Mouse (Mus musculus) lung, postnatal 0 days (tissue): Measurements from ENCODE around the gene Smarca5.

Source experiments
- CTCF ChIP-seq: IDR thresholded peaks from 2 replicates; pipeline ENCODE4 v1.5.1; 2016; ENCODE audit warnings: antibody characterized with exemption, mild to moderate bottlenecking
- EP300 ChIP-seq: IDR thresholded peaks from 2 replicates; pipeline ENCODE4 v1.6.1; 2016; ENCODE audit warnings: antibody characterized with exemption, mild to moderate bottlenecking, control low read depth

DNA sequence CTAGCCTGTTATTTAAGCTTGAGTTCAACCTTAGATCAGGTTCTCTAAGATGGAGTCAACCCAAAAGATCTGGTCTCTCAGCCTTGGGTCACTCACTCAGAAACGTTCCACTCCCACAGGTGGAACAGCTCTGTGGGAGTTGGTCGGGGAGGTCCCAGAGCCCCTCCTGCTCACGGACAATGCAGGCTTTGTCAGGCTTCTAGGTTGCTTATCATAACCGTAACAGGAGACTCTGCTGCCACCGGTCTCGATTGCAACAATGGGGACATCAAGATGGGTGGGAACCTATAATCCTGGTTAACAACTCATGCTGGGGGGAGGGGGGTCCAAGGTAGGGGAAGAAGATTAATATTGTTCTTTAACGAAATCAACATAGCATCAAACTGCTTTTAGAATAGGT, 13.1 kb upstream of the Smarca5 start:
- TF ChIP-seq CTCF (no peak), EP300 (no peak)
